Mouse (Mus musculus) cortical plate, adult 2 months (tissue): Measurements from ENCODE around the gene Ccdc194.

Experiments used
- CTCF ChIP-seq: fragments of 200-500 bp; IDR thresholded peaks from 2 replicates; pipeline ENCODE4 v1.5.1; 2011; ENCODE audit warnings: mild to moderate bottlenecking, control low read depth, low read length; ENCODE audit not compliant: insufficient read depth; ENCODE audit errors: extremely low read depth
- POLR2A ChIP-seq: fragments of 200-500 bp; IDR thresholded peaks from 2 replicates; pipeline ENCODE4 v1.6.1; 2011; ENCODE audit warnings: mild to moderate bottlenecking, low read length, control low read depth; ENCODE audit not compliant: insufficient read depth; ENCODE audit errors: extremely low read depth

GRCm38 (mm10) chr8:71471861-71472260 is 53.6 kb downstream of the Ccdc194 start:
- TF ChIP-seq POLR2A (no peak), CTCF (no peak)
